Mouse (Mus musculus) MEL-GATA-1-ER (cell line): ENCODE data around the gene Glb1.

ENCODE experiments used
- DNase-seq: peaks from one replicate; pipeline ENCODE4 v3.0.0-alpha.2; 2012; ENCODE audit warnings: low read depth; ENCODE audit errors: extremely low read depth

Glb1 gene

GRCm38 (mm10) chr9:114394677-114395076 is 6.2 kb upstream of the Glb1 start:
- peak; percentile 25 for DNase-seq

GRCm38 (mm10) chr9:114395258-114395657 is 5.6 kb upstream of the Glb1 start:
- peak; percentile 14 for DNase-seq

GRCm38 (mm10) chr9:114399680-114400079 is 1.2 kb upstream of the Glb1 start:
- no peak for DNase-seq

GRCm38 (mm10) chr9:114400588-114400948 is 308 bp upstream of the Glb1 start:
- no peak for DNase-seq

- DNase-seq, result peak; percentile 49
These were observed 807 bp downstream of the Glb1 start for GRCm38 (mm10) chr9:114401685-114402080.

- no peak for DNase-seq
These were observed 6.8 kb downstream of the Glb1 start for GRCm38 (mm10) chr9:114407676-114408075.

- no peak for DNase-seq
These were observed 9.5 kb downstream of the Glb1 start for GRCm38 (mm10) chr9:114410313-114410862.

GRCm38 (mm10) chr9:114411295-114411694 is 10.4 kb downstream of the Glb1 start:
- DNase-seq, result no peak

GRCm38 (mm10) chr9:114412406-114412805 is 11.5 kb downstream of the Glb1 start:
- no peak for DNase-seq

GRCm38 (mm10) chr9:114413866-114414265 is 13.0 kb downstream of the Glb1 start:
- no peak for DNase-seq

- DNase-seq, result peak; percentile 26
These were observed 14.8 kb downstream of the Glb1 start for GRCm38 (mm10) chr9:114415701-114416100.

- DNase-seq, result no peak
These were observed 16.0 kb downstream of the Glb1 start for GRCm38 (mm10) chr9:114416646-114417517.

GRCm38 (mm10) chr9:114418187-114418586 is 17.3 kb downstream of the Glb1 start:
- peak; percentile 68 for DNase-seq

- DNase-seq, result no peak
These were observed 19.6 kb downstream of the Glb1 start for GRCm38 (mm10) chr9:114420443-114420842.

GRCm38 (mm10) chr9:114421045-114421444 is 20.2 kb downstream of the Glb1 start:
- DNase-seq, result no peak

GRCm38 (mm10) chr9:114421797-114422196 is 20.9 kb downstream of the Glb1 start:
- DNase-seq, result no peak

GRCm38 (mm10) chr9:114425576-114425975 is 24.7 kb downstream of the Glb1 start:
- no peak for DNase-seq

GRCm38 (mm10) chr9:114426201-114426600 is 25.3 kb downstream of the Glb1 start:
- DNase-seq, result no peak

- DNase-seq, result no peak
These were observed 26.5 kb downstream of the Glb1 start for GRCm38 (mm10) chr9:114427425-114427824.

GRCm38 (mm10) chr9:114428103-114428834 is 27.4 kb downstream of the Glb1 start:
- peak; percentile 16 for DNase-seq

- DNase-seq, result no peak
These were observed 34.8 kb downstream of the Glb1 start for GRCm38 (mm10) chr9:114435668-114436067.

- DNase-seq, result no peak
These were observed 39.7 kb downstream of the Glb1 start for GRCm38 (mm10) chr9:114440548-114440947.
